Mouse (Mus musculus): Measurements from ENCODE around the gene Gpr152.
A peak's percentile ranks its signal among the peaks of the same experiment; 100 is the strongest.
"Not testable (repeated sequence)": the region's sequence is repeated elsewhere in the genome, so short reads cannot be mapped to it uniquely, and the experiment has no call there.

Gene Gpr152

GRCm38 (mm10) chr19:4112063-4112960, 27.3 kb upstream of the Gpr152 start:
- DNase-seq (ENCODE audit: low spot score in 2 of 2), result no peak

DNA sequence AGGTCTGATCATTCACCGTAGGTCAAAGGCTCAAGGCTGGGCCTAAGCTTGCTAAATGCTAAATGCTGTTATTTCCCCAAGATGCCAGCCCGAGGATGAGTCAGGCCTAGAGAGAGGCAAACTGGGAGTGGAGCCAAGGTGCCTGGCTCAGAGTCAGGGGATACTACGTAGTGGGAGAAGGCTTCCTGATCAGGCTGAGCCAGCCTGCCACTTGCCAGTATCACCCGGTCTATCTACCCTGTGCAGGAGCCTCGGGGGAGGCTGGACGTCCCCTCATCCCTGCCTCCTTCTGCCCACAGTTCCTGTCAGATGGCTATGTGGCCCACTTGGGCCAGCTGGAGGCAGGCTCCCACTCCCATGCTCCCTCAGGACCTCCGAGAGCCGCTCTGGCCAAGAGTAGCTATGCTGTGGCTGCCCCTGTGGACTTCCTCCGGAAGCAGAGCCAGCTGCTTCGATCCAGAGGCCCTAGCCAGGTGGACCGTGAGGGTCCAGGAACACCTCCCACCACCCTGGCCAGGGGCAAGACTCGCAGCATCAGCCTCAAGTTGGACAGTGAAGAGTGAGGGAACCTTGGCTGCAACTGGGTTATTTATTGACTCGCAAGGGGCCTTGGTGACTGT, 26.3 kb upstream of the Gpr152 start:
- no peak for DNase-seq (ENCODE audit: low spot score in 2 of 2)

- DNase-seq (ENCODE audit: low spot score in 2 of 2), result no peak
Observed at GRCm38 (mm10) chr19:4113806-4114230, 25.8 kb upstream of the Gpr152 start.

DNA sequence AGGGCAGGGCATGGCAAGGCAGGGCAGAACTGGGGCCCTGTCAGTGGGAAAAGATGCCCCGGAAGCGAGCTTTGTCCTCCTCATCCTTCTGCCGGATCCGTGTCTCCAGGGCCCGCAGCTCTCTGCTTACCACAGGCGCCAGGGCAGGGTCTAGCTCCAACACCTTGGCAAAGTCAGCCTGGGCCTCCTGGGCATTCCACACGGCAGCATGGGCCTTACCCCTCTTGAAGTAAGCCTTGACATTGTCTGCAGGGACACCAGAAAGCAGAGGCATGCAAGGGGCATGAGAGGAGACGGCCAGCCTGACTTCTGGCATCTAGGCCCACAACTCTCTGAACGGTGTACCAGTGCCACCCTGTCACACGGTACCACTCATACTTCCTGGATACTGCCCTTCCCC, 25.0 kb upstream of the Gpr152 start:
- DNase-seq (ENCODE audit: low spot score in 2 of 2), result no peak

DNA sequence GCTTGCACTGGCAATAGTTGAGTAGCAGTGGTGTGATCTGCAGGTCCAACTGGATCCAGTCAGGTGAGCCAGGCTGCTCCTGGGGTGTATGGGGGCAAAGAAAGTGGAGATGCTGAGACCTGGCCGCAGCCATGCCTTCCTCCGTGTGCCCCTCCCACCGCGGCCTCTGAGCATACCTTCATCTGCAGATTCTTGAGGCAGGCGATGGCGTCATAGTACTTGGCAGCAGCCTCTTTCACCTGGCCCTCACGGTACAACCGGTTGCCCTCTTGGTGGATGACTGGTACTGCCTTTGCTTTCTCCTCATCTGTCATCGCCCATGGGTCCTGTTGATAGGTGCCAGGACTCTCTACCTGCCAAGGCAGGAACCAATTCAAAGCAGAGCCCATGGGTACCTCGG, 24.4 kb upstream of the Gpr152 start:
- no peak for DNase-seq (ENCODE audit: low spot score in 2 of 2)

DNA sequence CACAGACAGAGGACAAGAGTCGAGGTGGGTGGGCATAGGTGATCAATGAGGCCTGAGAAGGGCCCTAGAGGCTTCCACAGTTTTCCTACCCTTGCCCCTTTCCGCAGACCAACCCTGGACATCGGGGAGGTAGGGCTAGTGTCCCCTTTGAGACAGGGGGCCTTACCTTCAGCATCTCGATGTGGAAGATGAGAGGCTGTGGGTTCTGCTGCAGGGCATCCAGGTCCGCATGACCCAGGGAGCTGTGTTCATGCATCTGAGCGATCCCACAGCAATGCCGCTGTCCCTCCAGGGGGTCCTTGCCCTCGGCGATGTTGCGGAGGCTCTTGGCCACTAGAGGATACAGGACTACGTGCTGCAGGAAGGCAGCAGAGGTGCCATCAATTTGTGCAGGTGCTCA, 23.8 kb upstream of the Gpr152 start:
- no peak for DNase-seq (ENCODE audit: low spot score in 2 of 2)

GRCm38 (mm10) chr19:4117006-4117405, 22.6 kb upstream of the Gpr152 start:
- no peak for DNase-seq (ENCODE audit: low spot score in 2 of 2)

- DNase-seq (ENCODE audit: low spot score in 2 of 2), result no peak
Observed at GRCm38 (mm10) chr19:4118350-4118749, 21.2 kb upstream of the Gpr152 start.

GRCm38 (mm10) chr19:4119716-4120487, 19.7 kb upstream of the Gpr152 start:
- no peak for DNase-seq (ENCODE audit: low spot score in 2 of 2)

- DNase-seq (ENCODE audit: low spot score in 2 of 2), result no peak
Observed at GRCm38 (mm10) chr19:4120496-4120895, 19.1 kb upstream of the Gpr152 start.

DNA sequence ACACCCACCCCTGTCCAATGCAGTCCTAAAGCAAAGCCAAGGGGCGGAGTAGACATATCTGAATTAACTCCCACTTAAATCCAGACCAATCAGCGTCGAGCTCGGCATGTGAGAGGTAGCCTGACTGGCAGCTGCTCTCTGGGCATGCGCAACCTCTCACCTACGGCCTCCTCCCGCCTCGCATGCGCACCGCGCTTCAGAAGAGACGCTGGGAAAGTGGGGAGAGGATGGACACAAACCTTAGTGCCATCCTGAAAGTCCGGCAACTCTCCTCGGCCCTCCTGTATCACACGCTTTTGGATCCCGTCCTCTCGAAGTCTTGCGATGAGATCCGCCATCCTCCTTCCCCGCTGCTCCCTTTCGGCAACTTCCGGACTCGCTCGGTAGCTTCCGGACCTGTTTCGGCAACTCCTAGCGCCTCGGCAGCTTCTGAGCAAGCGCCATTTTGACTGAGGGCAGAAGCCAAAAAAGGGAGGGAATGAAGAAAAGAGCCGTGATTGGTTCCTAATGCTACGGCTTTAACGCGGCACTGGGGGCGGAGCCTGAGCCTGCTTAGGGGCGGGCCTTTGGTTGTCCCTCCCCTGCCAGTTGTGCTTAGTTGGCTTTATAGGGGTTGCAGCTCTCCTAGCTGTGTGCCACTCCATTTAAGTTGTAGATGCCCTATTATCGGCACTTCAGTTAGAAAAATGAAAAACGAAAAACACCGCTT, 18.3 kb upstream of the Gpr152 start:
- DNase-seq (ENCODE audit: low spot score in 2 of 2), result peak; percentile 96 to 97

DNA sequence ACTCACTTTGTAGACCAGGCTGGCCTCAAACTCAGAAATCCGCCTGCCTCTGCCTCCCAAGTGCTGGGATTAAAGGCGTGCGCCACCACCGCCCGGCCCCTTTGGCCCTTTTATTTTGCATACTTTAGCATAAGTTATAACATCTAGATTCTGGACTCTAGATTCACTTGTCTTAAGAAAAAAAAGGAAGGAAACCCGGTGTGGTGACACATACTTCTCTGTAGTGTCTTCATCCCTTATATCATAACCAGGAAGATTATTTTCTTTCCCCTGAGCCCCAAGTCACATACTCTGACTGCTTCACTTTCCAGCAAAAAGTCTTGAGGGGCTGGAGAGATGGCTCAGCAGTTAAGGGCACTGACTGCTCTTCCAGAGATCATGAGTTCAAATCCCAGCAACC, 17.7 kb upstream of the Gpr152 start:
- DNase-seq (ENCODE audit: low spot score in 2 of 2), result not testable (repeated sequence)

DNA sequence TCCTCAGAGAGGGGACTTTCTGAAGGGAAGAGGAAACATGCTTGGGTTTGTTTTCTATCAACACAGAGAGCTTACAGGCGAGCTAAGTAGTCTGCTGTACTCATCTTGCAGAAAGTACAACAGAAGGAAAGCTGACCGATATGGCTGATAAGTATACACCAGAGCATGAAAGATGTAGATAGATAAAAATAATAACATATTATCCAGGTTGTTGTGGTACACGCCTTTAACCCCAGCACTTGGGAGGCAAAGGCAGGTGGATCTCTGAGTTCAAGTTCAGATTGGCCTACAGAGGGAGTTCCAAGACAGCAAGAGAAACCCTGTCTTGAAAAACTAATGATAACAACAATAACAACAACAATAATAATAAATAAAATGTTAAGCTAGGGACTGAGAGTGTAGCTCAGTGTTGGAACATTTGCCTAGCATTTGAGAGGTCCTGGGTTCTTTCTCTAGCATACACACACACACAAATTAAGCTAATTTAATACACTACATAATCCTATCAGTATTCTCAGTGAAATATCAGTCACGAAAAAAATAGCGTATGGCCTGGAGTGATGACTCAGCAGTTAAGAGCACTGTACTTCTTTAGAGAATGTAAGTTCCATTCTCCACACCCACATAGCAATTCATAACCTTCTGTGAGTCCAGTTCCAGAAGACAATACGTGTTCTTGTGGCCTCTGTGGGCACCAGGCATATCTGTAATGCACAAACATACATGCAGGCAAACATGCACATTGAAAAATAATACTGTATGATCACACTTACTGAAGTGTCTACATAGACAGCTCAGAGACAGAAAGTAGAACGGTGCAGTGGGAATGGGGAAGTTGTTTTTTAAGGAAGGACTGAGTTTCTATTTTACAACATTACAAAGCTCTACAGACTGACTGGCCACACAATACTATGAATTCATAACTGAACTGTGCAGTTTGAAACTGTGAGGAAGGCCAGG, 16.9 kb upstream of the Gpr152 start:
- DNase-seq (ENCODE audit: low spot score in 2 of 2), result no peak

- DNase-seq (ENCODE audit: low spot score in 2 of 2), result no peak
Observed at GRCm38 (mm10) chr19:4124432-4124831, 15.2 kb upstream of the Gpr152 start.

DNA sequence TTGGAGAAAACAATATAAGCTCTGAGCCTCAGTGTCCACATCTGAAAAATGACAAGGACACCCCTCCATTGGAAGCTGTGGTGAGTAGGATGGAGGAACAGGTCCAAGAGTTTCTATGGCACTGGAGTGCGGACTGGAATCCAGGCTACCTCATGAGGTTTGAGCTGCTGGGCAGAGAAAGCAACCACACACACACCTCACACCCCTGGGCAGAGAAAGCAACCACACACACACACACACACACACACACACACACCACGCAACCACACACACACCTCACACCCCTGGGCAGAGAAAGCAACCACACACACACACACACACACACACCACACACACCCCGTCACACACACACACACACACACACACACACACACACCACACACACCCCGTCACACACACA, 14.3 kb upstream of the Gpr152 start:
- DNase-seq (ENCODE audit: low spot score in 2 of 2), result not testable (repeated sequence)

- DNase-seq (ENCODE audit: low spot score in 2 of 2), result peak; percentile 98
Observed at GRCm38 (mm10) chr19:4125741-4126696, 13.6 kb upstream of the Gpr152 start, which contains the start of gene Aip. Gene Aip (minus strand): TSS chr19:4125858.

GRCm38 (mm10) chr19:4126759-4127495, 12.7 kb upstream of the Gpr152 start:
- DNase-seq (ENCODE audit: low spot score in 2 of 2), result no peak

DNA sequence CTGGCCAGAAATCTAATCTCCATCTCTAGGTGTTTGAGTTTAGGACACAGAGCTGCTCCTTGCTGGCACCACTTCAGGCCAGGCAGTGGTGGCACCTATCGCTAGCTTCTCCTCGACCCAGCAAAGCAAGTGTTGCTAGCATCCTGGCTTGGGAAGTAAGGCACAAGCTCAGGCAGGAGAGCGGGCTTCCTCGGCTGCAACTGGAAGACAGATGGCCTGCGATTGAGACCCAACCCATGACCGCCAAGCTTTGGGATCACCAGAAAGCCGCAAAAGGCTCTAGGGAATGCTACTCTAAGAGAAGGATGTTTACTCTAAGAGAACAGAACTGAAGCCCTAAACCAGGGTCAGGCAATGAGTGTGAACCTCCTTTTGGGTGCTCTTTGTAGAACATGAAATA, 10.1 kb upstream of the Gpr152 start:
- no peak for DNase-seq (ENCODE audit: low spot score in 2 of 2)

DNA sequence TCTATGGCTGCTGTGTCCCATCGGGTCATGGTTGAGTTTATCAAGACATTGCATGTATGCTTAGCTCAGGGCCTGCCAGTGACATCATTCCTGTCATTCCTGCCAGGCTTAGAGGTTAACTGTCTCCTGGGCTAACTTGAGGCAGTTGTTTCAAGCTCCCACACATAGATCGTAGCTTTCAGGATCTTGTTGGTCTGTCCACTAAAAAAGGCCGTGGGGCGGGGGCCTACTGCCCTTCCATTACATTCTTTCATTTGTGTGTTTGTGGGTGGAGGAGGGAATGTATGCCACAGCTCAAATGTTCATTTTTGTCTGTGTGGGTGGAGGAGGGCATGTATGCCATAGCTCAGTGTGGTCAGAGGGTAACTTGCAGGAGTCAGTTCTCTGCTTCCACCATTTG, 9.5 kb upstream of the Gpr152 start:
- DNase-seq (ENCODE audit: low spot score in 2 of 2), result no peak
